Mouse (Mus musculus) liver, embryonic 13.5 days (tissue): ENCODE results near the gene Eif1ad. TPM values are rescaled to one million over a fixed set of nuclear protein-coding genes. Genes with fewer than 3 reads are reported as not detected.

ENCODE experiments used
- ATAC-seq: fragments of 200-750 bp; cut with Nextera tagmentation; 2 replicates; pipeline ENCODE4 v1.8.0; 2017; ENCODE audit warnings: low read depth, mild to moderate bottlenecking, moderate number of reproducible peaks, moderate library complexity
- DNase-seq: peaks from one replicate; pipeline ENCODE4 v3.0.0; 2022
- H3K27ac ChIP-seq: fragments of 300-500 bp; sonication (generic); 2 replicates; pipeline ENCODE4 v1.5.1; 2015; ENCODE audit warnings: moderate library complexity, mild to moderate bottlenecking, inconsistent platforms
- H3K27me3 ChIP-seq: fragments of 300-500 bp; sonication (generic); 2 replicates; pipeline ENCODE4 v1.6.1; 2015; ENCODE audit warnings: mild to moderate bottlenecking, inconsistent platforms
- H3K36me3 ChIP-seq: fragments of 300-500 bp; sonication (generic); 2 replicates; pipeline ENCODE4 v1.6.1; 2015; ENCODE audit warnings: mild to moderate bottlenecking, inconsistent platforms
- H3K4me1 ChIP-seq: fragments of 300-500 bp; sonication (generic); replicated peaks from 2 replicates; pipeline ENCODE4 v1.6.1; 2015; ENCODE audit warnings: inconsistent platforms
- H3K4me2 ChIP-seq: fragments of 300-500 bp; sonication (generic); 2 replicates; pipeline ENCODE4 v1.6.1; 2015; ENCODE audit warnings: inconsistent platforms, mild to moderate bottlenecking, moderate library complexity
- H3K4me3 ChIP-seq: fragments of 300-500 bp; sonication (generic); replicated peaks from 2 replicates; pipeline ENCODE4 v1.5.1; 2015; ENCODE audit warnings: mild to moderate bottlenecking, inconsistent platforms
- H3K9ac ChIP-seq: fragments of 300-500 bp; sonication (generic); 2 replicates; pipeline ENCODE4 v1.6.1; 2015; ENCODE audit warnings: mild to moderate bottlenecking, inconsistent platforms
- H3K9me3 ChIP-seq: fragments of 300-500 bp; sonication (generic); replicated peaks from 2 replicates; pipeline ENCODE4 v1.6.1; 2016; ENCODE audit warnings: inconsistent platforms
- WGBS: fragments of 180-500 bp; shearing (Covaris S2); methylation state at CpG from one replicate; pipeline ENCODE4 v1.1.7; 2015; ENCODE audit not compliant: insufficient replicate concordance; 5-methylcytosine and 5-hydroxymethylcytosine counted together
- polyA plus RNA-seq: library from polyadenylated mRNA; unstranded; fragments of >200 nt; fragmentation: Nextera tagmentation; extraction: Ambion mirVana; gene quantifications from 2 replicates; pipeline ENCODE4 v1.2.1, GENCODE M21; 2015

Eif1ad gene
- polyA plus RNA-seq, 1 experiment from 2014 or later: 39.6 TPM

DNA sequence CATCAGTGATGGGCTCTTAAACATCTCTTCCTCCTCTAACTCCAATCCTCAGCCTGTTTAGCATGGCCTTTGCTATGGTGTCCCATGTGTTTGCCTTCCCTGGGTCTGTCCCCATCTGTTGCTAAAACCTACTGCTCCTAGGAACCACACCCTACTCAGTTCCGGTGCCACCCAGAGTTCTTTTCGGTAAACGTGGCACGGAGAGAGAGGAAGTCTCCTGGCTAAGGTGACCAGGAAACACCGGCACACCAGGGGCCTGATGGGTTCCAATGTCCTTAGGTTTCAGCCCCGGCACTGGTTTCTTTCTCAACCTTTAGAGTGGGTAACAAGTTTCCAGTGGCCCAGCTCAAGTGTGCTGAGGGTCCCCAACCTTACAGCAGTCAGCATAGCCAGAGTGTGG lies 54.0 kb downstream of the Eif1ad start:
- Histone ChIP-seq H3K4me2 (no peak overlapping the region), H3K27ac (no peak overlapping the region), H3K9me3 (no peaks in the 10 kb centered on the region), H3K9ac (0 out of 2 replicates have a peak overlapping the region, but pooled peaks have one; percentile 13), H3K4me3 (no peak overlapping the region), H3K4me1 (peaks cover 30% of the 10 kb centered on the region), H3K27me3 (no peaks in the 10 kb centered on the region), H3K36me3 (peaks cover 39% of the 10 kb centered on the region)
- DNase-seq (no peak), ATAC-seq (no peak)
- 78% methylated on average over 6 of the region's 6 CpGs for WGBS

Other genes starting within 250 kb of the Eif1ad start
- gene Klc2, start 248.2 kb upstream of the Eif1ad start, polyA plus RNA-seq: 2.3 and 2.9 TPM in 2 replicates
- gene Pacs1, start 93.6 kb upstream of the Eif1ad start, polyA plus RNA-seq: 7.7 and 10.4 TPM in 2 replicates
- 157 TPM in 2 replicates for gene Sf3b2, start 71.3 kb upstream of the Eif1ad start, polyA plus RNA-seq
- gene Gal3st3, start 68.4 kb upstream of the Eif1ad start, polyA plus RNA-seq: 0.15 and 0.17 TPM in 2 replicates
- not detected in 2 replicates for gene Catsper1, start 31.0 kb upstream of the Eif1ad start, polyA plus RNA-seq
- 0.34 and 0.39 TPM in 2 replicates for gene Cst6, start 17.2 kb upstream of the Eif1ad start, polyA plus RNA-seq
- gene Banf1, start 427 bp downstream of the Eif1ad start, polyA plus RNA-seq: 337 and 338 TPM in 2 replicates
- gene Sart1, start 22.0 kb downstream of the Eif1ad start, polyA plus RNA-seq: 35.1 and 41.0 TPM in 2 replicates
- gene Tsga10ip, start 35.8 kb downstream of the Eif1ad start, polyA plus RNA-seq: 0.12 TPM in 1 of 2 replicates, not detected in the other
- gene Drap1, start 58.2 kb downstream of the Eif1ad start, polyA plus RNA-seq: 90.0 and 94.5 TPM in 2 replicates
- 18.0 and 19.0 TPM in 2 replicates for gene AI837181, start 58.4 kb downstream of the Eif1ad start, polyA plus RNA-seq
- gene Fosl1, start 80.8 kb downstream of the Eif1ad start, polyA plus RNA-seq: not detected in 2 replicates
- 2.0 and 2.1 TPM in 2 replicates for gene Ccdc85b, start 91.2 kb downstream of the Eif1ad start, polyA plus RNA-seq
- 34.0 and 34.7 TPM in 2 replicates for gene Fibp, start 93.9 kb downstream of the Eif1ad start, polyA plus RNA-seq
- gene Ctsw, start 101.8 kb downstream of the Eif1ad start, polyA plus RNA-seq: 0.35 and 0.53 TPM in 2 replicates
- gene Efemp2, start 107.2 kb downstream of the Eif1ad start, polyA plus RNA-seq: 20.4 and 21.4 TPM in 2 replicates
- gene Mus81, start 121.7 kb downstream of the Eif1ad start, polyA plus RNA-seq: 16.3 and 16.8 TPM in 2 replicates
- 1,341 and 1,482 TPM in 2 replicates for gene Cfl1, start 123.7 kb downstream of the Eif1ad start, polyA plus RNA-seq
- 0.09 TPM in 1 of 2 replicates, not detected in the other for gene 1700020D05Rik, start 137.0 kb downstream of the Eif1ad start, polyA plus RNA-seq
- 6.4 and 7.0 TPM in 2 replicates for gene Snx32, start 143.8 kb downstream of the Eif1ad start, polyA plus RNA-seq
- 0.06 and 0.09 TPM in 2 replicates for gene Ovol1, start 193.9 kb downstream of the Eif1ad start, polyA plus RNA-seq
- 2.3 and 2.9 TPM in 2 replicates for gene Ap5b1, start 201.3 kb downstream of the Eif1ad start, polyA plus RNA-seq
- gene Rnaseh2c, start 235.1 kb downstream of the Eif1ad start, polyA plus RNA-seq: 164 and 176 TPM in 2 replicates
- gene Kat5, start 243.5 kb downstream of the Eif1ad start, polyA plus RNA-seq: 21.7 and 23.8 TPM in 2 replicates